Mouse (Mus musculus) CD4-positive naive resting alpha-beta T cell, adult 76 days (primary cell): ENCODE data around the gene Pik3ip1. TPM values are rescaled to one million over a fixed set of nuclear protein-coding genes. Genes with fewer than 3 reads are reported as not detected.

Experiments used
- total RNA-seq: library from RNA; stranded (reverse); gene quantifications from one replicate; pipeline ENCODE4 v1.2.4, GENCODE M21; 2023

The Pik3ip1 gene
- 378 TPM for total RNA-seq

GRCm38 (mm10) chr11:3329891-3330451 is at the start of gene Pik3ip1:
Gene Pik3ip1 (plus strand): TSS chr11:3330401.

GRCm38 (mm10) chr11:3288521-3289301 is 41.5 kb upstream of the Pik3ip1 start, which contains the start of gene Patz1:
Gene Patz1 (plus strand): TSS chr11:3288874.

Other genes with a start within 250 kb of the Pik3ip1 start
- gene Sfi1, start 136.9 kb upstream of the Pik3ip1 start, total RNA-seq = 94.6 TPM
- gene Eif4enif1, start 128.0 kb upstream of the Pik3ip1 start, total RNA-seq = 67.6 TPM
- gene Drg1, start 64.0 kb upstream of the Pik3ip1 start, total RNA-seq = 56.1 TPM
- 86.1 TPM for gene Patz1, start 41.5 kb upstream of the Pik3ip1 start, total RNA-seq
- gene Limk2, start 78.8 kb downstream of the Pik3ip1 start, total RNA-seq = 87.4 TPM
- 26.8 TPM for gene Rnf185, start 122.0 kb downstream of the Pik3ip1 start, total RNA-seq
- not detected for gene Pla2g3, start 157.9 kb downstream of the Pik3ip1 start, total RNA-seq
- gene Inpp5j, start 174.4 kb downstream of the Pik3ip1 start, total RNA-seq = not detected
- 1.2 TPM for gene Selenom, start 184.3 kb downstream of the Pik3ip1 start, total RNA-seq
- gene Smtn, start 210.2 kb downstream of the Pik3ip1 start, total RNA-seq = 0.67 TPM